Mouse (Mus musculus) CH12.LX (cell line): ENCODE results near the gene Me1. TPM values are rescaled to one million over a fixed set of nuclear protein-coding genes. Genes with fewer than 3 reads are reported as not detected.

Source experiments
- DNase-seq: peaks from one replicate; pipeline ENCODE4 v3.0.0-alpha.2; 2013; ENCODE audit errors: extremely low read depth
- H3K27ac ChIP-seq: 2 replicates; pipeline ENCODE4 v1.5.1; 2012; ENCODE audit warnings: low read depth, mild to moderate bottlenecking, control low read depth, moderate library complexity; ENCODE audit not compliant: insufficient read depth
- H3K27me3 ChIP-seq: replicated peaks from 2 replicates; pipeline ENCODE3; 2012; ENCODE audit warnings: inconsistent platforms
- H3K36me3 ChIP-seq, 2 experiments: replicated peaks in 1 of 2; 2 replicates each; pipeline versions ENCODE3 to v1.6.1; 2012; ENCODE audit warnings: inconsistent platforms in 1 of 2, low read length in 1 of 2, mild to moderate bottlenecking in 1 of 2, mixed read lengths in 1 of 2, moderate library complexity in 1 of 2; ENCODE audit not compliant: control insufficient read depth in 1 of 2, insufficient read depth in 1 of 2
- H3K4me1 ChIP-seq, 2 experiments: 2 replicates each; pipeline ENCODE4 v1.6.1; 2012; ENCODE audit warnings: inconsistent platforms in 1 of 2, moderate library complexity in 1 of 2; ENCODE audit not compliant: insufficient read depth in 2 of 2, control insufficient read depth in 1 of 2
- H3K4me2 ChIP-seq: 2 replicates; pipeline ENCODE4 v1.6.1; 2012; ENCODE audit warnings: low read depth, mild to moderate bottlenecking, control low read depth; ENCODE audit not compliant: poor library complexity, insufficient read depth, severe bottlenecking
- H3K4me3 ChIP-seq, 3 experiments: fragments of 150-350 bp in 1 of 3; sonication (generic) in 1 of 3; replicated peaks in 1 of 3; 2 replicates each; pipeline versions ENCODE3 to v1.5.1; 2011 to 2012; ENCODE audit warnings: low read depth in 2 of 3, low read length in 2 of 3, mild to moderate bottlenecking in 2 of 3, moderate library complexity in 2 of 3, control low read depth in 1 of 3, improper control_type of control experiment in 1 of 3, inconsistent platforms in 1 of 3, mixed read lengths in 1 of 3; ENCODE audit not compliant: poor library complexity in 1 of 3
- H3K79me2 ChIP-seq: replicated peaks from 2 replicates; pipeline ENCODE4 v1.6.1; 2012; ENCODE audit warnings: mild to moderate bottlenecking, moderate library complexity; ENCODE audit not compliant: control insufficient read depth, poor library complexity, insufficient read depth, severe bottlenecking; ENCODE audit errors: extremely low read depth
- H3K9ac ChIP-seq: 2 replicates; pipeline ENCODE4 v1.6.1; 2012; ENCODE audit warnings: low read depth, mild to moderate bottlenecking, control low read depth, moderate library complexity; ENCODE audit not compliant: insufficient read depth
- H3K9me3 ChIP-seq: replicated peaks from 2 replicates; pipeline ENCODE3; 2012; ENCODE audit warnings: low read length, inconsistent platforms, mixed read lengths
- BHLHE40 ChIP-seq: IDR thresholded peaks from 2 replicates; pipeline ENCODE4 v1.6.1; 2011; ENCODE audit warnings: mild to moderate bottlenecking, low read depth, low read length, improper control_type of control experiment
- CHD1 ChIP-seq: IDR thresholded peaks from 2 replicates; pipeline ENCODE4 v1.6.1; 2012; ENCODE audit warnings: low read depth, low read length, improper control_type of control experiment, inconsistent platforms
- CHD2 ChIP-seq: IDR thresholded peaks from 2 replicates; pipeline ENCODE4 v1.6.1; 2011; ENCODE audit warnings: low read length, improper control_type of control experiment
- CTCF ChIP-seq, 2 experiments: IDR thresholded peaks in 1 of 2; conservative IDR thresholded peaks in 1 of 2; 2 replicates each; pipeline ENCODE4 v1.5.1; 2011 to 2012; ENCODE audit warnings: low read depth in 2 of 2, low read length in 2 of 2, improper control_type of control experiment in 1 of 2, inconsistent platforms in 1 of 2, mild to moderate bottlenecking in 1 of 2, moderate library complexity in 1 of 2
- E2F4 ChIP-seq: IDR thresholded peaks from 2 replicates; pipeline ENCODE4 v1.6.1; 2011; ENCODE audit warnings: low read depth, low read length, improper control_type of control experiment; ENCODE audit not compliant: insufficient replicate concordance
- ELF1 ChIP-seq: IDR thresholded peaks from 2 replicates; pipeline ENCODE4 v1.6.1; 2014; ENCODE audit warnings: low read depth, mild to moderate bottlenecking, inconsistent platforms, low read length, improper control_type of control experiment
- ETS1 ChIP-seq: conservative IDR thresholded peaks from 2 replicates; pipeline ENCODE4 v1.6.1; 2012; ENCODE audit warnings: low read depth, mild to moderate bottlenecking, inconsistent platforms, low read length, improper control_type of control experiment, moderate library complexity
- HCFC1 ChIP-seq: IDR thresholded peaks from 2 replicates; pipeline ENCODE4 v1.6.1; 2012; ENCODE audit warnings: low read depth, mild to moderate bottlenecking, inconsistent platforms, low read length, improper control_type of control experiment
- IRF4 ChIP-seq: IDR thresholded peaks from 2 replicates; pipeline ENCODE4 v1.6.1; 2014; ENCODE audit warnings: low read depth, mild to moderate bottlenecking, inconsistent platforms, low read length, improper control_type of control experiment
- JUN ChIP-seq: IDR thresholded peaks from 2 replicates; pipeline ENCODE4 v1.6.1; 2011; ENCODE audit warnings: low read depth, mild to moderate bottlenecking, low read length, improper control_type of control experiment, moderate library complexity; ENCODE audit not compliant: insufficient read depth
- JUND ChIP-seq: conservative IDR thresholded peaks from 2 replicates; pipeline ENCODE4 v1.6.1; 2011; ENCODE audit warnings: low read depth, low read length, improper control_type of control experiment
- KAT2A ChIP-seq: IDR thresholded peaks from 2 replicates; pipeline ENCODE4 v1.6.1; 2012; ENCODE audit warnings: low read length, improper control_type of control experiment, inconsistent platforms; ENCODE audit not compliant: insufficient replicate concordance
- MAFK ChIP-seq: IDR thresholded peaks from 2 replicates; pipeline ENCODE4 v1.6.1; 2011; ENCODE audit warnings: low read length, improper control_type of control experiment; ENCODE audit not compliant: insufficient replicate concordance
- MAZ ChIP-seq: IDR thresholded peaks from 2 replicates; pipeline ENCODE4 v1.6.1; 2012; ENCODE audit warnings: low read depth, mild to moderate bottlenecking, inconsistent platforms, low read length, improper control_type of control experiment, moderate library complexity
- MXI1 ChIP-seq: IDR thresholded peaks from 2 replicates; pipeline ENCODE4 v1.6.1; 2011; ENCODE audit warnings: mild to moderate bottlenecking, low read depth, low read length, improper control_type of control experiment
- POLR2A ChIP-seq: IDR thresholded peaks from 2 replicates; pipeline ENCODE4 v1.6.1; 2011; ENCODE audit warnings: low read depth, mild to moderate bottlenecking, improper control_type of control experiment, low read length
- POLR2AphosphoS2 ChIP-seq: IDR thresholded peaks from 2 replicates; pipeline ENCODE4 v1.6.1; 2011; ENCODE audit warnings: low read depth, low read length, improper control_type of control experiment
- SIN3A ChIP-seq: IDR thresholded peaks from 2 replicates; pipeline ENCODE4 v1.6.1; 2012; ENCODE audit warnings: low read length, improper control_type of control experiment, inconsistent platforms
- SMC3 ChIP-seq: IDR thresholded peaks from 2 replicates; pipeline ENCODE4 v1.6.1; 2011; ENCODE audit warnings: low read depth, low read length, improper control_type of control experiment
- TCF12 ChIP-seq: IDR thresholded peaks from 2 replicates; pipeline ENCODE4 v1.6.1; 2014; ENCODE audit warnings: low read depth, mild to moderate bottlenecking, inconsistent platforms, low read length, improper control_type of control experiment
- UBTF ChIP-seq: IDR thresholded peaks from 2 replicates; pipeline ENCODE4 v1.6.1; 2012; ENCODE audit warnings: low read depth, mild to moderate bottlenecking, inconsistent platforms, low read length, improper control_type of control experiment, moderate library complexity
- USF1 ChIP-seq: IDR thresholded peaks from 2 replicates; pipeline ENCODE4 v1.6.1; 2014; ENCODE audit warnings: low read depth, mild to moderate bottlenecking, inconsistent platforms, low read length, improper control_type of control experiment
- ZC3H11A ChIP-seq: IDR thresholded peaks from 2 replicates; pipeline ENCODE4 v1.6.1; 2012; ENCODE audit warnings: low read depth, mild to moderate bottlenecking, inconsistent platforms, low read length, improper control_type of control experiment
- ZKSCAN1 ChIP-seq: IDR thresholded peaks from 2 replicates; pipeline ENCODE4 v1.6.1; 2012; ENCODE audit warnings: low read depth, inconsistent platforms, low read length, improper control_type of control experiment, borderline replicate concordance
- ZMIZ1 ChIP-seq: IDR thresholded peaks from 2 replicates; pipeline ENCODE4 v1.6.1; 2012; ENCODE audit warnings: low read depth, mild to moderate bottlenecking, inconsistent platforms, low read length, improper control_type of control experiment
- ZNF384 ChIP-seq: IDR thresholded peaks from 2 replicates; pipeline ENCODE4 v1.6.1; 2012; ENCODE audit warnings: low read depth, low read length, improper control_type of control experiment, inconsistent platforms
- dilution Hi-C: fragments of 300-500 bp; cut with MboI; formaldehyde crosslinking; loops from 2 replicates; pipeline ENCODE4 v1.14.3; 2020; ENCODE audit warnings: low sequenced_read_pairs; ENCODE audit not compliant: extremely low pct_unique_long_range_greater_than_20kb, extremely low pct_ligation_motif_present
- in situ Hi-C: fragments of 300-500 bp; cut with MboI; formaldehyde crosslinking; loops from 3 replicates; pipeline ENCODE4 v1.14.3; 2019; ENCODE audit warnings: low sequenced_read_pairs, low pct_ligation_motif_present, low pct_unique_long_range_greater_than_20kb, mixed read lengths
- polyA plus RNA-seq: library from polyadenylated mRNA; unstranded; fragments of >175 nt; gene quantifications from 2 replicates; pipeline ENCODE4 v1.2.1, GENCODE M21; 2012; ENCODE audit warnings: low read depth; ENCODE audit not compliant: insufficient read length
- total RNA-seq, 2 experiments: library from RNA; depleted of rRNA; stranded (reverse); fragments of 300-350 nt in 1 of 2; fragments of >200 nt in 1 of 2; gene quantifications; 2 replicates each; pipeline ENCODE4 v1.2.3; 2012 to 2014

Me1 gene
- total and polyA plus RNA-seq, 3 experiments: 9.4 to 39.9 (median 16.7) TPM

DNA sequence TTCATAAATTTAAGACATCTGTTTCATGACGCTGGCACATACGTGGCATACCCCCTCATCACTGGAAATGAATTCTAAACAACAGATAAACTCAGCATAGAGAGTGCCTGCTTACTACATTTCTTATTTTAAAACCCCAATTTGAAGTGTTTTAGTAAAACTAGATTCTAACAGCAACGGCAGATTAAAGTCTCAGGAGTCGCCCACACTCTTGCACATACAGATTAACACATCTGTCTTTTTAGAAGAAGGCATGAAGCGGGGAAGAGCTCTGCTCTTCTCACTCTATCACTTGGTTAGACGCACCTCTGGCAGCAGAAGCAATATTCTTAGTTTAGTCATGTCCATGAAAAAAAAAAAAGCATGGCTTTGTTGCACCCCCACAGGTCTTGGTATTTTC is 120.6 kb downstream of the Me1 start:
- TF ChIP-seq ZKSCAN1 (no peak), MXI1 (no peak), UBTF (no peak), CHD2 (no peak), HCFC1 (no peak), ELF1 (no peak), SMC3 (no peak), IRF4 (no peak), ZMIZ1 (no peak), SIN3A (no peak), ZC3H11A (no peak), POLR2A (no peak), KAT2A (no peak), BHLHE40 (no peak), USF1 (no peak), MAZ (no peak), JUND (no peak), CTCF (conservative IDR thresholded peaks at IDR 0.05 in 1 of 2, IDR thresholded peaks at IDR 0.05 in 1 of 2; ENCODE audit: low read depth in 2 of 2, low read length in 2 of 2) (no peak)
- Histone ChIP-seq H3K36me3 (peaks cover 2 to 49% of the 10 kb centered on the region in 2 experiments), H3K4me2 (no peak overlapping the region), H3K4me3 (no peak overlapping the region), H3K27ac (no peak overlapping the region), H3K4me1 (peaks cover 0 to 16% of the 10 kb centered on the region in 2 experiments; a peak in 2 of 4 replicates), H3K27me3 (no peaks in the 10 kb centered on the region), H3K9me3 (no peaks in the 10 kb centered on the region), H3K9ac (no peak overlapping the region), H3K79me2 (peaks cover 9% of the 10 kb centered on the region)
- DNase-seq: no peak
- in situ Hi-C loops (loop anchor here (10.0 kb wide), 1 partner anchor 110 kb away; the partner anchor contains the start of genes Dop1a and Ube2cbp), dilution Hi-C loops (no loop called here)

DNA sequence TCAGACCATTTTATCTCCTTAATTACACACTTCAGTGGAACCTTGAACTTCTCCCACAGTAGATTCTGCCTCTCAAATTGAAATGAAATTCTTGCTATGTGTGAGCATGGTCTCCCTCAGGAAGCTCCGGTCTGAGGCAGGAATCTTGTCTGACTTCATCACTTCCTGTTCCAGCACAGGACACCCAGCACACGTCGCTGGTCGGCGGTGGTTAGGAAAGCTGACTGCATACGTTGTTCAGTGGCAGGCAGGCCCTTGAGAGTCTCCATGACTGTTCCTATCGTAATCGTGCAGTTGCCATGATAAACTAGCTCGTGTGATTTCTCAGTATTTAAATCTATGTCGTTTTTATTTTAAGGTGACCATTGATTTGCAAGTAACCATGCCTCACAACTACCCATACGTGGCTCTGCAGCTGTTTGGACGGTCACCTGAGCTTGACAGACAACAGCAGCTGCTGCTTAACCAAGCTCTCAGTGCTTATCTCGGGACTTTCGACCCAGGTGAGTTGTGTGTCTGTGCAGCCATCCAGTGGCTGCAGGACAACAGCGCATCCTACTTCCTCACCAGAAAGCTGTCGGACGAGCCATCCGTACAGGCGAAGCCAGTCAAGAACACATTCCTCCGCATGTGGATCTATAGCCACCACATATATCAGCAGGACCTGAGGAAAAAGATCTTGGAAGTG is 122.0 kb downstream of the Me1 start:
- no peak overlapping the region for H3K4me2 ChIP-seq
- no peak overlapping the region for H3K9ac ChIP-seq
- H3K4me1 ChIP-seq: peaks cover 0 to 26% of the 10 kb centered on the region in 2 experiments; a peak in 2 of 4 replicates
- H3K9me3 ChIP-seq: no peaks in the 10 kb centered on the region
- peaks cover 9% of the 10 kb centered on the region for H3K79me2 ChIP-seq
- no peaks in the 10 kb centered on the region for H3K27me3 ChIP-seq
- no peak overlapping the region for H3K27ac ChIP-seq
- dilution Hi-C loops: no loop called here
- peaks cover 11 to 48% of the 10 kb centered on the region in 2 experiments for H3K36me3 ChIP-seq
- DNase-seq: no peak
- no peak overlapping the region for H3K4me3 ChIP-seq
- in situ Hi-C loops: loop anchor here (10.0 to 25.0 kb wide), 2 partner anchors 109 to 836 kb away; partner anchors contain the start of genes Dop1a, Ibtk and Ube2cbp
- TF ChIP-seq IRF4 (no peak), MAFK (no peak), CTCF (conservative IDR thresholded peaks at IDR 0.05 in 1 of 2, IDR thresholded peaks at IDR 0.05 in 1 of 2; ENCODE audit: low read depth in 2 of 2, low read length in 2 of 2) (no peak), POLR2AphosphoS2 (no peak), JUN (no peak), CHD1 (no peak), ZNF384 (no peak), KAT2A (no peak), ETS1 (no peak), MXI1 (no peak), E2F4 (no peak), JUND (no peak), UBTF (no peak), TCF12 (no peak), HCFC1 (no peak), ZC3H11A (no peak), SMC3 (no peak), SIN3A (no peak), ELF1 (no peak)
